ENCODE assay signal across 8 mouse cellular contexts in the genomic region with DNA sequence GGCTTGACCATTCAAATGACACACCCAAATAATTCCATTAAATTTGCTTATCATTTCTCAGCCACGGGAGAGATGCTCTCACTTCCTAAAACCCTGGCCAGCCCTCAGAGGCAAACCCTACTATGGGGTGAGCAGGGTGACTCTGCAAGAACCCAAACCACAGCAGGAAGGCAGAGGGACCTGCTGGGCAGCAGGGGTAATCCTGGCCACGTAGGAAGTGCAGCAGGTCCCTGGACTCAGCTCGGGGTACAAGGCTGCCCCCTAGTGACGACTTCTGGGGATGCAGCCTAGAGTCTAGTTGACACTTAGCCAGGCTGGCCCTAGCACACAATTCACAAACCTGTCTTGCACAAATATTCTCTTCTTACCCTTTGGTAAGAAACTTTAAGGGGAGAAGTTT. TPM values are rescaled to one million over a fixed set of nuclear protein-coding genes. Genes with fewer than 3 reads are reported as not detected.
DNase-seq lines count a peak whose midpoint lies in the region; ATAC-seq lines count a peak whose summit lies in the region.

No protein-coding gene starts in this region.

- H3K36me3 ChIP-seq in megakaryocyte, embryonic 14.5 days (replicated peaks; ENCODE audit: low read length): peaks cover 37% of the 10 kb centered on the region

- no peaks in the 10 kb centered on the region for H3K27me3 ChIP-seq in megakaryocyte, embryonic 14.5 days (replicated peaks)

- ATAC-seq in inflammation-experienced regulatory T-cells, adult 6 months: peak; percentile 39

- H3K4me1 ChIP-seq in megakaryocyte, embryonic 14.5 days: peaks cover 95% of the 10 kb centered on the region

- peak; percentile 71 to 94 for DNase-seq in adrenal gland, adult (ENCODE audit: inconsistent age in 2 of 2, low spot score in 1 of 2)
- DNase-seq in embryo, embryonic 10.5 days (ENCODE audit: low spot score): peak; percentile 91
- peak; percentile 75 for DNase-seq in gastrocnemius, postnatal 14 days
- DNase-seq in left cerebral cortex, adult 9 months (ENCODE audit: low spot score in 2 of 2): peak; percentile 40 to 87
- DNase-seq in right cerebral cortex, adult 2 months (ENCODE audit: low spot score in 2 of 2): peak; percentile 93 to 94
- DNase-seq in urinary bladder, postnatal 25 days (ENCODE audit: low spot score): peak; percentile 77

- intact Hi-C loops in gastrocnemius, postnatal 14 days (cut with DNase I; ENCODE audit: low total_unique reads): no loop called here

- peak overlapping the region; percentile 92 for H3K4me3 ChIP-seq in megakaryocyte, embryonic 14.5 days (replicated peaks)

- no peaks in the 10 kb centered on the region for H3K9me3 ChIP-seq in megakaryocyte, embryonic 14.5 days

RNA-seq across cellular contexts. Expression of a gene that starts 2.7 kb away (rescaled TPM):
- under 1 TPM; 0.51 TPM for total RNA-seq in gastrocnemius, postnatal 14 days (2021)
- polyA plus RNA-seq in inflammation-experienced regulatory T-cells, adult 6 months (2017; shearing (Covaris generic)): under 1 TPM in 2 of 3 experiments, not detected in 1; 0.09 to 0.15 TPM
- 0.18 TPM in 1 of 2 replicates, not detected in the other for polyA plus RNA-seq in megakaryocyte, embryonic 14.5 days (2012; ENCODE audit: insufficient read depth, low replicate concordance)

Comparison
In these comparisons a context has a peak if more than half of its experiments do, and no peak if none do; other contexts are left out.
1. Peak in every context shown above with its lines: DNase-seq, ATAC-seq and H3K4me3 ChIP-seq.